Mouse (Mus musculus) lung, postnatal 10 days (tissue): Measurements from ENCODE around the gene S100a16.
A peak's percentile ranks its signal among the peaks of the same experiment; 100 is the strongest.

Source experiments
- DNase-seq: peaks from one replicate; pipeline ENCODE4 v3.0.0; 2021

The S100a16 gene

GRCm38 (mm10) chr3:90525421-90525820, 11.6 kb upstream of the S100a16 start:
- peak; percentile 85 for DNase-seq

- DNase-seq: no peak
Observed at GRCm38 (mm10) chr3:90526076-90526475, 11.0 kb upstream of the S100a16 start.

GRCm38 (mm10) chr3:90526580-90526979, 10.5 kb upstream of the S100a16 start, which contains the start of gene S100a14:
Gene S100a14, plus strand, starts transcription at chr3:90526856.
- peak; percentile 74 for DNase-seq

- no peak for DNase-seq
Observed at GRCm38 (mm10) chr3:90527291-90527873, 9.7 kb upstream of the S100a16 start.

- no peak for DNase-seq
Observed at GRCm38 (mm10) chr3:90531713-90532112, 5.3 kb upstream of the S100a16 start.

- no peak for DNase-seq
Observed at GRCm38 (mm10) chr3:90535446-90535845, 1.6 kb upstream of the S100a16 start.

GRCm38 (mm10) chr3:90537905-90538296, 847 bp downstream of the S100a16 start:
- no peak for DNase-seq

- peak; percentile 78 for DNase-seq
Observed at GRCm38 (mm10) chr3:90540904-90541303, 3.9 kb downstream of the S100a16 start.

GRCm38 (mm10) chr3:90549676-90550420, 12.8 kb downstream of the S100a16 start:
- no peak for DNase-seq

- no peak for DNase-seq
Observed at GRCm38 (mm10) chr3:90550421-90550790, 13.4 kb downstream of the S100a16 start.

- no peak for DNase-seq
Observed at GRCm38 (mm10) chr3:90552231-90552630, 15.2 kb downstream of the S100a16 start.

- no peak for DNase-seq
Observed at GRCm38 (mm10) chr3:90555954-90556353, 18.9 kb downstream of the S100a16 start.

GRCm38 (mm10) chr3:90560008-90560628, 23.1 kb downstream of the S100a16 start, which contains the start of gene S100a3:
Gene S100a3, plus strand, starts transcription at chr3:90560578.
- DNase-seq: no peak

- no peak for DNase-seq
Observed at GRCm38 (mm10) chr3:90574691-90575090, 37.6 kb downstream of the S100a16 start.

- no peak for DNase-seq
Observed at GRCm38 (mm10) chr3:90575320-90575719, 38.3 kb downstream of the S100a16 start.

- DNase-seq: no peak
Observed at GRCm38 (mm10) chr3:90576351-90577001, 39.4 kb downstream of the S100a16 start.

- no peak for DNase-seq
Observed at GRCm38 (mm10) chr3:90579433-90579832, 42.4 kb downstream of the S100a16 start.

- DNase-seq: no peak
Observed at GRCm38 (mm10) chr3:90581141-90581540, 44.1 kb downstream of the S100a16 start.

GRCm38 (mm10) chr3:90582156-90582555, 45.1 kb downstream of the S100a16 start:
- DNase-seq: no peak

GRCm38 (mm10) chr3:90582556-90582955, 45.5 kb downstream of the S100a16 start:
- no peak for DNase-seq

- DNase-seq: no peak
Observed at GRCm38 (mm10) chr3:90583893-90584292, 46.8 kb downstream of the S100a16 start.

- DNase-seq: peak; percentile 80
Observed at GRCm38 (mm10) chr3:90585595-90585994, 48.5 kb downstream of the S100a16 start.

GRCm38 (mm10) chr3:90586016-90586643, 49.1 kb downstream of the S100a16 start:
- no peak for DNase-seq
